ENCODE assay signal across 4 mouse cellular contexts in the genomic region with DNA sequence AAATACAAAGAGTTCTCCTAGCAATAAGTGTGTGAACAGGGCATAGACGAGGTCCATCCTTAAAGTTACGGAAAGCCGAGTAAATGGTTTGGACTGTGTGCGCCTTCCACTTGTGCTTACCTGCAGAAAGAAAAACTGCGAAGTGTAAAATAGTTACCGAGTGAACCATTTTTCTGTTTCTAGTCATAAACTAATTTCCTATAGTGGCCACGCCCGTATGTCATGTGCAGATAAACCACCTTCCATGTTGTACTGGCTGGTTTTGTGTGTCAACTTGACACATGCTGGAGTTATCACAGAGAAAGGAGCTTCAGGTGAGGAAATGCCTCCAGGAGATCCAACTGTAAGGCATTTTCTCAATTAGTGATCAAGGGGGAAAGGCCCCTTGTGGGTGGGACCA.
A peak's percentile ranks its signal among the peaks of the same experiment; 100 is the strongest.
DNase-seq lines count a peak whose midpoint lies in the region; ATAC-seq lines count a peak whose summit lies in the region.
"Not testable (repeated sequence)": the region's sequence is repeated elsewhere in the genome, so short reads cannot be mapped to it uniquely, and the experiment has no call there.

No protein-coding gene starts in this region.

- H3K9ac ChIP-seq in intestine, embryonic 15.5 days; liver, embryonic 11.5 days (ENCODE audit: low read depth, low read length); liver, embryonic 13.5 days: not testable (repeated sequence)

- not testable (repeated sequence) for H3K4me3 ChIP-seq in intestine, embryonic 15.5 days (replicated peaks); liver, embryonic 11.5 days (ENCODE audit: low read depth, low read length); liver, embryonic 13.5 days (replicated peaks)

- peak; percentile 31; the same call in 1 of the 2 replicates for ATAC-seq in intestine, embryonic 15.5 days
- peak; percentile 61 for ATAC-seq in liver, embryonic 11.5 days (replicated peaks; ENCODE audit: low FRiP score)
- ATAC-seq in liver, embryonic 13.5 days (ENCODE audit: low read depth): peak; percentile 63; the same call in 1 of the 2 replicates

- peak; percentile 77 for DNase-seq in heart, adult 11 months
- DNase-seq in liver, embryonic 11.5 days (ENCODE audit: low spot score); liver, embryonic 13.5 days: not testable (repeated sequence)

- not testable (repeated sequence) for H3K27ac ChIP-seq in intestine, embryonic 15.5 days; liver, embryonic 11.5 days (ENCODE audit: low read depth, low read length); liver, embryonic 13.5 days

- H3K9me3 ChIP-seq in intestine, embryonic 15.5 days; liver, embryonic 11.5 days (ENCODE audit: control insufficient read depth, low read length); liver, embryonic 13.5 days (replicated peaks): not testable (repeated sequence)

- not testable (repeated sequence) for H3K36me3 ChIP-seq in intestine, embryonic 15.5 days; liver, embryonic 11.5 days (ENCODE audit: control insufficient read depth, insufficient read depth, low read length); liver, embryonic 13.5 days

- H3K27me3 ChIP-seq in intestine, embryonic 15.5 days (replicated peaks); liver, embryonic 11.5 days (replicated peaks; ENCODE audit: control insufficient read depth, insufficient read depth, low read length); liver, embryonic 13.5 days: not testable (repeated sequence)

- H3K4me1 ChIP-seq in intestine, embryonic 15.5 days (replicated peaks); liver, embryonic 11.5 days (replicated peaks; ENCODE audit: control insufficient read depth, insufficient read depth, low read length): not testable (repeated sequence)
- H3K4me1 ChIP-seq in liver, embryonic 13.5 days (replicated peaks): peaks cover 33% of the 10 kb centered on the region

- H3K4me2 ChIP-seq in intestine, embryonic 15.5 days (replicated peaks); liver, embryonic 11.5 days; liver, embryonic 13.5 days: not testable (repeated sequence)

- WGBS in intestine, embryonic 15.5 days: 83% methylated on average over 8 of the region's 8 CpGs
- whole genome bisulfite sequencing in liver, embryonic 11.5 days: 77% methylated on average over 8 of the region's 8 CpGs
- WGBS in liver, embryonic 13.5 days (ENCODE audit: insufficient replicate concordance): 58% methylated on average over 8 of the region's 8 CpGs
